Mouse (Mus musculus): ENCODE measurements around the gene Grin3b. TPM values are rescaled to one million over a fixed set of nuclear protein-coding genes. Genes with fewer than 3 reads are reported as not detected.

The Grin3b gene
- polyA plus RNA-seq, 1 experiment from 2014 or later = 0.49 TPM

- DNase-seq (ENCODE audit: low spot score) (no peak), ATAC-seq (ENCODE audit: low FRiP score) (no peak)
- Histone ChIP-seq H3K27me3 (ENCODE audit: control insufficient read depth, insufficient read depth, low read length) (no peaks in the 10 kb centered on the region), H3K36me3 (ENCODE audit: control insufficient read depth, insufficient read depth, low read length) (peaks cover 4% of the 10 kb centered on the region; the same call in 1 of the 2 replicates), H3K9me3 (ENCODE audit: control insufficient read depth, low read length) (no peaks in the 10 kb centered on the region), H3K4me3 (ENCODE audit: low read depth, low read length) (no peak overlapping the region), H3K27ac (ENCODE audit: low read depth, low read length) (no peak overlapping the region), H3K4me1 (replicated peaks; ENCODE audit: control insufficient read depth, insufficient read depth, low read length) (peaks cover 17% of the 10 kb centered on the region; the same call in 1 of the 2 replicates), H3K4me2 (replicated peaks; ENCODE audit: low read depth, low read length) (no peak overlapping the region), H3K9ac (ENCODE audit: low read depth, low read length) (no peak overlapping the region)
- WGBS = 70% methylated on average over 13 of the region's 13 CpGs
Measured at GRCm38 (mm10) chr10:79934272-79934721, 36.2 kb upstream of the Grin3b start.

GRCm38 (mm10) chr10:79934794-79935569 is 35.5 kb upstream of the Grin3b start:
- DNase-seq (ENCODE audit: low spot score) = no peak
- Histone ChIP-seq H3K27me3 (ENCODE audit: control insufficient read depth, insufficient read depth, low read length) (no peaks in the 10 kb centered on the region), H3K4me1 (replicated peaks; ENCODE audit: control insufficient read depth, insufficient read depth, low read length) (peaks cover 17% of the 10 kb centered on the region; the same call in 1 of the 2 replicates), H3K36me3 (ENCODE audit: control insufficient read depth, insufficient read depth, low read length) (peaks cover 4% of the 10 kb centered on the region; the same call in 1 of the 2 replicates), H3K4me2 (replicated peaks; ENCODE audit: low read depth, low read length) (no peak overlapping the region), H3K4me3 (ENCODE audit: low read depth, low read length) (no peak overlapping the region), H3K9ac (ENCODE audit: low read depth, low read length) (no peak overlapping the region), H3K9me3 (ENCODE audit: control insufficient read depth, low read length) (no peaks in the 10 kb centered on the region), H3K27ac (ENCODE audit: low read depth, low read length) (no peak overlapping the region)
- ATAC-seq (ENCODE audit: low FRiP score) = no peak
- 90% methylated on average over 16 of the region's 16 CpGs for WGBS

GRCm38 (mm10) chr10:79936284-79936910 is 34.1 kb upstream of the Grin3b start:
- no peaks in the 10 kb centered on the region for H3K27me3 ChIP-seq (ENCODE audit: control insufficient read depth, insufficient read depth, low read length)
- peaks cover 11% of the 10 kb centered on the region; the same call in 1 of the 2 replicates for H3K4me1 ChIP-seq (replicated peaks; ENCODE audit: control insufficient read depth, insufficient read depth, low read length)
- no peak overlapping the region for H3K9ac ChIP-seq (ENCODE audit: low read depth, low read length)
- H3K4me2 ChIP-seq (replicated peaks; ENCODE audit: low read depth, low read length) = no peak overlapping the region
- H3K36me3 ChIP-seq (ENCODE audit: control insufficient read depth, insufficient read depth, low read length) = peaks cover 4% of the 10 kb centered on the region; the same call in 1 of the 2 replicates
- DNase-seq (ENCODE audit: low spot score) (no peak), ATAC-seq (ENCODE audit: low FRiP score) (no peak)
- no peak overlapping the region for H3K4me3 ChIP-seq (ENCODE audit: low read depth, low read length)
- H3K9me3 ChIP-seq (ENCODE audit: control insufficient read depth, low read length) = no peaks in the 10 kb centered on the region
- no peak overlapping the region for H3K27ac ChIP-seq (ENCODE audit: low read depth, low read length)
- 77% methylated on average over 10 of the region's 10 CpGs for WGBS

GRCm38 (mm10) chr10:79936911-79937441 is 33.5 kb upstream of the Grin3b start:
- ATAC-seq (ENCODE audit: low FRiP score) (no peak), DNase-seq (ENCODE audit: low spot score) (no peak)
- Histone ChIP-seq H3K9ac (ENCODE audit: low read depth, low read length) (no peak overlapping the region), H3K36me3 (ENCODE audit: control insufficient read depth, insufficient read depth, low read length) (peaks cover 4% of the 10 kb centered on the region; the same call in 1 of the 2 replicates), H3K9me3 (ENCODE audit: control insufficient read depth, low read length) (no peaks in the 10 kb centered on the region), H3K27me3 (ENCODE audit: control insufficient read depth, insufficient read depth, low read length) (no peaks in the 10 kb centered on the region), H3K4me3 (ENCODE audit: low read depth, low read length) (no peak overlapping the region), H3K4me2 (replicated peaks; ENCODE audit: low read depth, low read length) (no peak overlapping the region), H3K27ac (ENCODE audit: low read depth, low read length) (no peak overlapping the region), H3K4me1 (replicated peaks; ENCODE audit: control insufficient read depth, insufficient read depth, low read length) (peaks cover 10% of the 10 kb centered on the region; the same call in 1 of the 2 replicates)
- WGBS = 73% methylated on average over 23 of the region's 27 CpGs

- ATAC-seq (ENCODE audit: low FRiP score) (no peak), DNase-seq (ENCODE audit: low spot score) (no peak)
- Histone ChIP-seq H3K4me3 (ENCODE audit: low read depth, low read length) (no peak overlapping the region), H3K27ac (ENCODE audit: low read depth, low read length) (no peak overlapping the region), H3K4me1 (replicated peaks; ENCODE audit: control insufficient read depth, insufficient read depth, low read length) (peaks cover 2% of the 10 kb centered on the region; the same call in 1 of the 2 replicates), H3K36me3 (ENCODE audit: control insufficient read depth, insufficient read depth, low read length) (peaks cover 4% of the 10 kb centered on the region; the same call in 1 of the 2 replicates), H3K9me3 (ENCODE audit: control insufficient read depth, low read length) (no peaks in the 10 kb centered on the region), H3K27me3 (ENCODE audit: control insufficient read depth, insufficient read depth, low read length) (no peaks in the 10 kb centered on the region), H3K4me2 (replicated peaks; ENCODE audit: low read depth, low read length) (no peak overlapping the region), H3K9ac (ENCODE audit: low read depth, low read length) (no peak overlapping the region)
- 31% methylated on average over 11 of the region's 11 CpGs for WGBS
Measured at GRCm38 (mm10) chr10:79937775-79938526, 32.6 kb upstream of the Grin3b start.

DNA sequence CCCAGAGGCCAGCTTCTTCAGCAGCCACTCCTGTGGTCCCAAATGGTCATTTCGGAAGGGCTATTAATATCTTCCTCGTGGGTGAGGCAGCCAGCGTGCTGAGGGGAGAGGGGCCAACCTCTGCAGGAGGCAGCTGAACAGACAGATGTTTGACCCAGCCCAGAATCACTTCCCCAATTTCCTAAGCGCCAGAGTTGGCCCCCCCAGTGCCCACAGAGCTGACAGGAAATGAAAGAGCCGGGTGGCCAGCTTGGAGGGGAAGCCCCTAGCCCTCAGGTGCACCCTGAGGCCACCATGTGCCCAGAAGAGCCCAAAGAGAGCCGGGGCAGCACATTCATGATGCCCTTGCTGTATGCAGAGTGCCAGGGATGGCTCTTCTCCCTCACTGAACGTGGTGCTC is 29.8 kb upstream of the Grin3b start:
- H3K36me3 ChIP-seq (ENCODE audit: control insufficient read depth, insufficient read depth, low read length) = no peaks in the 10 kb centered on the region

DNA sequence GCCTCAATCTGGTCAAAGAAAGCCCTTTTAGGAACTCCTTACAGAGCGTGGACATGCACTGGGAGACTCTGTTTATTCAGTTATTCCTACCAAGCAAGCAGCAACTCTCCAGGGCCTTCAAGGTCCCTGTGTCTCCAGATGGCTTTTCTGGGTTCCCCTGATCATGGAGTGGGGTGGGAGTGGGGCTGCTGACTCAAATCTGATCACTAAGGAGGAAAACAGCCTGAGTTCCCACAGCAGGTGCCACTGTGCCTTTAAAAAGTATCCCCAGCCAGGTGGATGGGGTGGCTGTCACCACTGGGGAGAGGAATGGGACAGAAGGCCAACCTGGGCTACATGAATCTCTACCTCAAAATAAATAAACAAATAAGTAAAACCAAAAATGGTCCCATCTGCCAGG is 27.5 kb upstream of the Grin3b start:
- Histone ChIP-seq H3K27ac (ENCODE audit: low read depth, low read length) (no peak overlapping the region), H3K4me1 (replicated peaks; ENCODE audit: control insufficient read depth, insufficient read depth, low read length) (peaks cover 16% of the 10 kb centered on the region), H3K36me3 (ENCODE audit: control insufficient read depth, insufficient read depth, low read length) (no peaks in the 10 kb centered on the region), H3K4me3 (ENCODE audit: low read depth, low read length) (no peak overlapping the region), H3K9ac (ENCODE audit: low read depth, low read length) (no peak overlapping the region), H3K4me2 (replicated peaks; ENCODE audit: low read depth, low read length) (no peak overlapping the region), H3K9me3 (ENCODE audit: control insufficient read depth, low read length) (no peaks in the 10 kb centered on the region), H3K27me3 (ENCODE audit: control insufficient read depth, insufficient read depth, low read length) (no peaks in the 10 kb centered on the region)
- ATAC-seq (ENCODE audit: low FRiP score) = no peak
- DNase-seq (ENCODE audit: low spot score) = no peak
- WGBS = 76% methylated on average over 1 of the region's 1 CpGs

More for the DNA sequence above, 29.8 kb upstream of the Grin3b start:
- Histone ChIP-seq H3K4me2 (replicated peaks; ENCODE audit: low read depth, low read length) (no peak overlapping the region), H3K4me3 (ENCODE audit: low read depth, low read length) (no peak overlapping the region), H3K4me1 (replicated peaks; ENCODE audit: control insufficient read depth, insufficient read depth, low read length) (peaks cover 4% of the 10 kb centered on the region), H3K9ac (ENCODE audit: low read depth, low read length) (no peak overlapping the region), H3K27me3 (ENCODE audit: control insufficient read depth, insufficient read depth, low read length) (no peaks in the 10 kb centered on the region), H3K9me3 (ENCODE audit: control insufficient read depth, low read length) (no peaks in the 10 kb centered on the region), H3K27ac (ENCODE audit: low read depth, low read length) (no peak overlapping the region)
- ATAC-seq (ENCODE audit: low FRiP score) (no peak), DNase-seq (ENCODE audit: low spot score) (no peak)
- 67% methylated on average over 7 of the region's 7 CpGs for WGBS

GRCm38 (mm10) chr10:79943471-79943901 is 27.0 kb upstream of the Grin3b start:
- Histone ChIP-seq H3K27me3 (ENCODE audit: control insufficient read depth, insufficient read depth, low read length) (no peaks in the 10 kb centered on the region), H3K4me3 (ENCODE audit: low read depth, low read length) (no peak overlapping the region), H3K9me3 (ENCODE audit: control insufficient read depth, low read length) (no peaks in the 10 kb centered on the region), H3K36me3 (ENCODE audit: control insufficient read depth, insufficient read depth, low read length) (no peaks in the 10 kb centered on the region), H3K9ac (ENCODE audit: low read depth, low read length) (no peak overlapping the region), H3K27ac (ENCODE audit: low read depth, low read length) (no peak overlapping the region), H3K4me1 (replicated peaks; ENCODE audit: control insufficient read depth, insufficient read depth, low read length) (peaks cover 16% of the 10 kb centered on the region), H3K4me2 (replicated peaks; ENCODE audit: low read depth, low read length) (no peak overlapping the region)
- no peak for DNase-seq (ENCODE audit: low spot score)
- WGBS = 81% methylated on average over 9 of the region's 9 CpGs
- no peak for ATAC-seq (ENCODE audit: low FRiP score)

All from hindbrain, embryonic 11.5 days (tissue).